Mouse (Mus musculus) megakaryocyte-erythroid progenitor cell, adult 5-6 weeks (primary cell): Measurements from ENCODE around the gene Fhl3. TPM values are rescaled to one million over a fixed set of nuclear protein-coding genes. Genes with fewer than 3 reads are reported as not detected.
A peak's percentile ranks its signal among the peaks of the same experiment; 100 is the strongest.

ENCODE experiments used
- ATAC-seq: replicated peaks from 2 replicates; pipeline ENCODE4 v1.8.0; 2016; ENCODE audit warnings: mild to moderate bottlenecking, inconsistent platforms; ENCODE audit not compliant: severe bottlenecking, poor library complexity, low FRiP score, low TSS enrichment
- total RNA-seq, 2 experiments: library from RNA; stranded (forward) in 1 of 2; stranded (reverse) in 1 of 2; fragments of 200-1000, 215-1000 nt in 1 of 2; fragments of >200 nt in 1 of 2; fragmentation: Nextera tagmentation in 1 of 2; gene quantifications; 2 replicates each; pipeline ENCODE4 v1.2.3; 2014 to 2017

Fhl3 gene
- total RNA-seq, 2 experiments from 2014 or later: 3.3 to 4.1 TPM

DNA sequence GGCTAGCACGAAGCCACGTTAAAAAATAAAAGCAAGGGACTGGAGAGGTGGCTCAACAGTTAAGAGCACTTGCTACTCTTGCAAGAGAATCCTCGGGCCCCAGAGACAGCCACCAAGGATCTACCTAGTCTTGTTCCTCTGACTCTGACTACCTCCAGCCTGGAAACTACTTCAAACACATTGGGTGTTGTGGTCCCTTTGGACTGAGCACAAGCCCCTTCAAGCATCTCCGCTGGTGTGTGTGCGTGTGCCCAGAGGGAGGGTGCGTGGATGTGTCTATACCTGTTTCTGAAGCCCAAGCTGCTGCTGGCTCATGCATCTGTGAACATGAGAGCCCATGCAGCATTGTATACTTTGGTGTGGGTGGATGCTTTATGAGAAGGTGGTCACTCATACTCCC lies 24.5 kb upstream of the Fhl3 start:
- no peak for ATAC-seq

DNA sequence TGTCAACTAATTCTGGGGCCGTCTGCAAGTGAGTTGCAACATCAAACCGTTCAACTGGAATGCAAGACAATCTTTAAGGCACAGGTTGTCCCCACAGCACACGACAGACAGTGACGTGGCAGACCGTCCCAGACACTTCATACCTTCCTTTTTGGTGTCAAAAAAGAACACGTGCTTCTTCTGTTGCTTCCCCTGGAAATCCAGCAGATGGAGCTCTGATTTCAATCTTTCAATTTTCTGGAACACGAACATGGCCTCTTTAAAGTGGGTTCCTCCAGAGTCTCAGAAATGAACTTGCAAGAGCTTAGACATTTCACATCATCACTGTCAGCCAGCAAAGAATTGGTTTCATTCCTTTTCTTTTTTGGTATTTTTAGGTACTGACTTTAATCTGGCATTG lies 18.2 kb upstream of the Fhl3 start:
- ATAC-seq: 0 out of 2 replicates have a peak, but pooled peaks have one; percentile 26

DNA sequence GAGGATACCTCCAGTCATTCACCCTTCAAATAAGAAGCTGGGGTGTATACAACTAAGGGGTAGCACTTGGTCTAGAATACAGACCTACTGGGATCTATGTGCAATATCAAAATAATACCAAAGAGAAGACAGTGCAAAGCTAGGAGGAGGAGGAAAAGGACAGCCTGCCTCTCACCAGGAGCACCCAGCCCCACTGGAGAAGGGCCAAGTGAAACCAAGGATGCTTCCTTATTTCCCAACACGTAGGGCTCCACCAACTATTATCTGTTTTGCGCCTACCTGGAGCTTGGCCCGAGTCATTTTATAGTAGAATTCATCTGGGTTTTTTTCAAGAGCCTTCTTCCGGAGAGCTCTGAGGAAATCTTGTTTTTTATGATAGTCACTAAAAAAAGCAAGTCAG lies 17.0 kb upstream of the Fhl3 start:
- no peak for ATAC-seq

DNA sequence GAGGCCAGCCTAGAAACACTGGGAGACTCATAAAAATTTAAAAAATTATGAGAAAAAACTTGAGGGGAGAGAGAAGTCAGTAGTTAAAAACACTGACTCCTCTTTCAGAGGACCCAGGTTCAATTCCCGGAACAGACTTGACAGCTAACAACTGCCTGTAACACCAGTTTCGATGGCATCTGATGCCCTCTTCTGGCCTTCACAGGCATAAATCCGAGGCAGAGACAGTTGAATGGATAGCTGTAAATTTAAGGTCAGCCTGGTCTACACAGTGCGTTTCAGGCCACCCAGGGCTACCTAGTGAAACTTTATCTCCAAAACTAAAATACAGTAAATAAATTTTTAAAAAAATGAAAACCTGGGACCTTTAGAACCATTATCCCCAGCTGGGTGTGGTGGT lies 15.5 kb upstream of the Fhl3 start:
- ATAC-seq: no peak

DNA sequence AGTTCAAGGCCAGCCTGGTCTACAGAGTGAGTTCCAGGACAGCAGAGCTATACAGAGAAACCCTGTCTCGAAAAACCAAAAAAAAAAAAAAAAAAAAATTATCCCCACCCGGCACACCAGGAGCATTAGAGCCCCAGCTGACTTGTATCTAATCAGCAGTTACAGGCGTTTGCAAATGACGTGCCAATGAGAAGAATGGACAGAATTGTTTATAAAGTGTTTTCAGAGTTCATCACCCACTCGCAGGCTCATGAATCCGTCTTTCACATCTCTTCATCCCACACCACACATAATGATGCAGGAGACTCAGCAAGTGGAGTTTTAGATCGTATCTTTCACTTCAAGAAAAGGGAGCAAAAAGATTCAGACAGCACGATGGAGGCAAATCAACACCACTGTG lies 15.0 kb upstream of the Fhl3 start:
- no peak for ATAC-seq

- no peak for ATAC-seq
Measured at GRCm38 (mm10) chr4:124685897-124686402, 14.6 kb upstream of the Fhl3 start.

DNA sequence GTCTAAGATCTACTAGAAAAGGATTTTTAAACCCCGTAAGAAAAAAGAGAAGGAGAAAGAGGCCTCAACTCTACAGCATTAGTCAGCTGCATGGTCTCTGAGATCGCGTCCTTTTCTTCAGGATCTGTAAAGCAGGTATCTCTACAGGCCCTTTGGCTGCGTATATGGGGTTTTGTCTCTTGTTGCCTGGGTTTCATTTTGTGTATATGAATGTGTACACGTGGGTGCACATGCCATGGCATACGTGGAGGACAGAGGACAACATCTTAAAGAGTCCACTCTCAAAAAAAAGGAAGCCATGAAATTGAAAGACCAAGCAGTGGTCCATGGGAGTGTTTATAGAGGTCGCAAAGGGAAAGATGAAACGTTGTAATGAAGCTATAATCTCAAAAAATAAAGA lies 9.0 kb upstream of the Fhl3 start:
- ATAC-seq: no peak

GRCm38 (mm10) chr4:124692416-124692861 lies 8.1 kb upstream of the Fhl3 start:
- no peak for ATAC-seq

DNA sequence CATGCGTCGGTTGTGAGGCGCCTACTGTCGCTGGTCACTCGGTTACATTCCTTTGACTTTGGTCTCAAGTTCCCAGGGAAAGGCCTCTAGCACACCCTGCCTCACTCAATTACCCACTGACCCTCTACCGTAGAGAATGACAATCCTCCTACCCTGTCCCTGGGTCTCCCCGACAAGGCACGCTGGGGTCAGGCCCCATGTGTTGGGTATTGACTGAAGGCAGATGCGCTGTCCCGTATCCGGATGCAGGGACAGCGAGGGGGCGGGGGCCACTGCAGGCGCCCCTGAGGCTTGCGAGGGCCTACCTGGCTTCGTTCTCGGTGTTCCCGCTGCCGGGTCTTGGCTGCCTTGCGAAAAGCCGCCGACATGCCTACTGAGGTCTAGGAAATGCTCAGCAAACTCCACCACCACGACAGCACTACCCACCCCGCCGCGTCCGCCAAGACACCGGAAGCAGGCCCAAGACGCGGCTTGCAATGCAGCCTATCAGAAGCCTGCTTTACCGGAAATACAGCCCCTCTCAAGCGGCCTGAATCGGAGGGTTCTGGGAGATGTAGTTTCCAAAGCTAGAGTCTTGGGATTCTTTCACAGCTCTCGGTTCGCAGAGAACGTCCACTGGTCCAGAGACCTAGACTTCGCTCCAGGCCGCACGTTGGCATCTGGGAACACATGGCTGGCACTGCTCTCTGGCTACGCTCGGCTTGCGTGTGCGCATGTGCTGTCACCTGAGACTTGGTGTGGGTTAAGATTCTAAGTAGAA lies 7.2 kb upstream of the Fhl3 start, which contains the start of gene Utp11:
Utp11 (minus strand) TSS at position 466 of the 760 bp plus-strand sequence.
- ATAC-seq: peak; percentile 95

DNA sequence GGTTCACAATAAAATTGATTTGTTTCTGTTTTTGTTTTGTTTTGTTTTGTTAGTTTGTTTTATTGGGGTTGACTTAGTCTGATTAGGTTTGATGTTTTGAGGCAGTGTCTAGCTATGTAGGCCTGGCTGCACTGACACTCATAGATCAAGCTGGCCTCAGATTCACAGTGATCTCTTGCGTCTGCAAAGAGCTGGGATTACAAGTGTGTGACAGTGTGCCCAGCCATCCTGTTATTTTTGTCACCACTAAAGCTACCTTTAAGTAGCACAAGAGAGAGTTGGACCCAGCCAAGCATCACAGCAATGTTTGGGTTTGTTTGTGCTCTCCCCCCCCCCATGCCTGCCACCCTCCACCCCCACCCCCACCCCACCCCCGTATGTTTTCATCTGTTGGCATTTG lies 5.9 kb upstream of the Fhl3 start:
- no peak for ATAC-seq

DNA sequence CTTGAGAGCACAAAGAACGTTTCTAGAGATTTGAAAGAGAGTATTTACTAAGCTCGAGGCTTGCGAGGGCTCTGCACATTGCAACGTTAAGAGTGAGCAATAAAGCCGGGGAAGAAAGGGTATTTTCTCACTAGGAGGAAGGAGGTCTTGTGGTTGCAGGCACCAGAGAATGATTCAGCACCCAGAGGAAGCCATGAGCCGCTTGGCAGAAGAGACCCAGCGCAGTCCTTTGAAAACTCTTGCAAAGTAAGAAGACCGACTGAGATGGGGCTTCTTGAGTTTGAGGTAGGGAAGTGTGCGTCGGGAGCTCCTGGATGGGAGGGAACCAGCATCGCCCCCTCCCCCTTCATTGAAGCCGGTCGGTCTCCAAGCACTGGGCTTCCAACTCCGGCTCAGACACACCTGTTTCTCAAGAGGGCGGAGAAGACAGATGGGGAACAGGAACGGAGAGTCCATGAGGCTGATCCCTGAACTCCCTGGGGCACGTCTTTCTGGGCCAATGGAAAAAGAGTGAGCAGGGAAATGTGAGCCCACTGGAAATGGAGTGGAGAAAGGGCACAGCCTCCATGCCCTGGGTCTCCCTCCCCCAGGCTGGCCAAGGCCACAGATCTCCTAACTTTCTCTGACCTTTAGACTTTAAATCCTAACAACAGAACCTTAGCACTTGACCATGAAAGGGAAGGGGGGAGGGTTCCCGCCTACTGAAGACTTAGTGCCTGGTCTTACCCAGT lies 4.5 kb upstream of the Fhl3 start:
- ATAC-seq: no peak

DNA sequence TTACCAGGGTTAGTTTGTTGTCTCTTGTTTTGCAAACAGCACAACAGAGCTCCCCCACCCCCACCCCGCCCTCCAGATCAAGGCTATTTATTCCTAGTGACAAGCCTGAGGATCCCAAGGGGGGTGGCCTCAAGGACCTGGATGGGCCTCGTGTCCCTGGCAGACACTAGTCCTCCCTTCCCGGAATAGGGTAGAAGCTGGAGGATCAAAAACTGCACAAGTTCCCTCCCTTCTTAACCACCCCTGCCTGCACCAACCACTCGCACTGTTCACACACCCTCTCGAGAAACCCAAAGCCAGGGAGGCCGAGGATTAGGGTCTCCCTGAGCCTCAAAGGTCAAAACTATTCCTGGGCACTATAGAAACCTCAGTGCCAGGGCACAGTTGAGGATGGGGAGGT lies 710 bp upstream of the Fhl3 start:
- ATAC-seq: no peak

GRCm38 (mm10) chr4:124701052-124701845 lies 748 bp downstream of the Fhl3 start:
- 0 out of 2 replicates have a peak, but pooled peaks have one; percentile 16 for ATAC-seq

DNA sequence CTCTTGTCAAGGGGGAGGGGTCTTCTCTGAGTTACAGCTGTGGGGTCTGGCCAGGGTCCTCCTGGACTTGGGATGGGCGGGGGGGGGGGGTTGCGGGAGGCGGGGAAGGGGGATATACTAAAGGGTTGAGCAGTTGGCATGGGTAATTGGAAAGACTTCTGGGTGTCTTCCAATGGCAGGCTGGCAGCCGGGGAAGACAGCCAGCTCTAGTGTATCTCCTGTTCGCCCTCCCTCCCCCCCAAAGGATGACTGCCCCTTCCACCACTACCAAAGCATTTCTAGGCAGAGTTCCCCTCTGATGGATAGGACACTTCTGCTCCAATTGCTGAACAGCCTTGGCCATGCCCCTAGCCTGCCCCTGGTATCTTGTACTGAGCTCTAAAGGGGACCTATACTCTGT lies 1.4 kb downstream of the Fhl3 start:
- no peak for ATAC-seq

DNA sequence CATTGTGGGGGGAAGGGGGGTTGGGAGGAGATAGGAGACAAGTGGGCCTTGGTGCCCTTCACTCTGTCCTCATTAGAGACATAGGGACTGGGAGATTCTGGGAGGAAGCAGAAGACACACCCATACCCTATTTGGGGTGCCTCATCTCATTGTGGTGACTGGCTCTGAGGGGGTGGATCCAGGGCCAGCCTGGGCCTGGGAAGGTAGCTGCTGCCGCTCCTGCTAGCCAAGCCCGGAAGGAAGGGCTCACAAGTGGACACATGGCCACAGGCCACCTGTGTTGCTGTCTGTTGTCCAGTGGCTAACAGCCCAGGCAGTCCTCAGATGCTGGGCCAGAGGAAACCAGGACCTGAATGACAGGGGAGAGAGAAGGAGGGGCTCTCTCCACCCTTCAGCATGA lies 2.9 kb downstream of the Fhl3 start:
- ATAC-seq: 0 out of 2 replicates have a peak, but pooled peaks have one; percentile 20

DNA sequence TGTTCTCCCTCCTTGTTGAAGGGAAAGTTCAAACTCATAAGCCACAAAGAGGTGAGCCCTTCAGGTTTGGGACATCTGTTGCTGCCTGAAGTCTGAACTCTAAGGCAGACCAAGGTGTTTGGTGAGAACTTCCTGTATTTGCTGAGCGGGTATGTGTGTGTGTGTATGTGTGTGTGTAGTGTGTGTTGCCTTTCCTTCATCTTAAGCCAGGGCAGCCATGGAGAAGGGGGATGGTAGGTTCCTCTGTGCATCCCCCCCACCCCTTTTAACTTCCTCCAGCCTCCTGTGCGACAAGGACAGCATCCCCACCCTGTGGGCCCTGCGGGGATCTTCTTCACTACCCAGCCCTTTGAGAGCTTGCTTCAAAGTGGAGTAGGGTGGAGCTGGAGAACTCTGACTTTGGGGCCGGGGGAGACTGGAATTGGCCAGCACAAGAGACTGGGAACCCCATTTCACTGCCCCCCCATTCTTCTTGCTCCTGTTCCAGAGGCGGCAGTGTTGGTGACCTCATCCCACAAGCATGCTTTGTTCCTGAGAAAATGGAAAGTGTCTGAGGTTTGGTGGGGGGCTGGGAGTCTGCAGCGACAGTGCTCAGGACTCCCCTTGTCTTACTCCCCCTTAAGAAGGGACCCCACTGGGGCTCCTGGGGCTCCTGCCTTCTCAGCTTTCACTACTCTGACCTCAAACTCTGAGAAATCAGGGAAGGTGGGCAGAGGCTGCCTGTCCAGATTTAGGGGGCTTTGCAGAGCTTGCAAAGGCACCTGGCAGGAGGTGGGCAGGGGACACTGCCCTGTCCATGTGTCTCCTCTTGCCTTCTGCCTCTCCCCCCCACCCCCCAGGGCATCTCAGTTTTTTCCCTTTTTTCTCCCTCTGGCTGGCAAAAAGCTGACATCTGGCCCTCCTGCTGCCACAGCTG lies 3.6 kb downstream of the Fhl3 start:
- ATAC-seq: no peak

GRCm38 (mm10) chr4:124704797-124705474 lies 4.4 kb downstream of the Fhl3 start:
- no peak for ATAC-seq

- no peak for ATAC-seq
Measured at GRCm38 (mm10) chr4:124705661-124706269, 5.3 kb downstream of the Fhl3 start.
